Mouse (Mus musculus) 416B (cell line): ENCODE results near the gene Asns.

Experiments
- DNase-seq: peaks from one replicate; pipeline ENCODE4 v3.0.0; 2011; ENCODE audit warnings: low read depth

Asns gene

GRCm38 (mm10) chr6:7692884-7693585 is at the start of gene Asns:
Gene Asns (minus strand): TSS chr6:7693254.
- DNase-seq, result peak; percentile 75

- no peak for DNase-seq
Observed at GRCm38 (mm10) chr6:7741721-7742120, 48.7 kb upstream of the Asns start.

- peak; percentile 67 for DNase-seq
Observed at GRCm38 (mm10) chr6:7737842-7738241, 44.8 kb upstream of the Asns start.

GRCm38 (mm10) chr6:7732754-7733708 is 40.0 kb upstream of the Asns start:
- peak; percentile 87 for DNase-seq

GRCm38 (mm10) chr6:7732097-7732496 is 39.0 kb upstream of the Asns start:
- no peak for DNase-seq

- DNase-seq, result no peak
Observed at GRCm38 (mm10) chr6:7729128-7729527, 36.1 kb upstream of the Asns start.

- no peak for DNase-seq
Observed at GRCm38 (mm10) chr6:7728241-7728640, 35.2 kb upstream of the Asns start.

GRCm38 (mm10) chr6:7716236-7716635 is 23.2 kb upstream of the Asns start:
- no peak for DNase-seq

- DNase-seq, result no peak
Observed at GRCm38 (mm10) chr6:7714230-7714629, 21.2 kb upstream of the Asns start.

- DNase-seq, result no peak
Observed at GRCm38 (mm10) chr6:7711837-7712330, 18.8 kb upstream of the Asns start.

GRCm38 (mm10) chr6:7708246-7708645 is 15.2 kb upstream of the Asns start:
- no peak for DNase-seq

GRCm38 (mm10) chr6:7706796-7707195 is 13.7 kb upstream of the Asns start:
- no peak for DNase-seq

- no peak for DNase-seq
Observed at GRCm38 (mm10) chr6:7697999-7698699, 5.1 kb upstream of the Asns start.

GRCm38 (mm10) chr6:7697077-7697643 is 4.1 kb upstream of the Asns start:
- no peak for DNase-seq

- DNase-seq, result peak; percentile 48
Observed at GRCm38 (mm10) chr6:7696641-7697040, 3.6 kb upstream of the Asns start.

GRCm38 (mm10) chr6:7695901-7696300 is 2.8 kb upstream of the Asns start:
- DNase-seq, result no peak

GRCm38 (mm10) chr6:7693666-7694065 is 612 bp upstream of the Asns start:
- no peak for DNase-seq

GRCm38 (mm10) chr6:7692451-7692850 is 603 bp downstream of the Asns start:
- DNase-seq, result peak; percentile 29

GRCm38 (mm10) chr6:7692037-7692436 is 1.0 kb downstream of the Asns start:
- peak; percentile 38 for DNase-seq

- no peak for DNase-seq
Observed at GRCm38 (mm10) chr6:7690456-7690855, 2.6 kb downstream of the Asns start.

- peak; percentile 54 for DNase-seq
Observed at GRCm38 (mm10) chr6:7689180-7689579, 3.9 kb downstream of the Asns start.

GRCm38 (mm10) chr6:7686047-7686446 is 7.0 kb downstream of the Asns start:
- no peak for DNase-seq
